Mouse (Mus musculus): ENCODE results near the gene Myh7.

- no peak for TF ChIP-seq CTCF (IDR thresholded peaks at IDR 0.05; ENCODE audit: borderline replicate concordance, extremely low read depth, insufficient read depth, insufficient read length)
- no peak for TF ChIP-seq POLR2A (IDR thresholded peaks at IDR 0.05; ENCODE audit: borderline replicate concordance, extremely low read depth, insufficient read depth, insufficient read length, poor library complexity, severe bottlenecking)
Measured at GRCm38 (mm10) chr14:54994869-54995186, 402 bp upstream of the Myh7 start.
